Mouse (Mus musculus): ENCODE data around the gene Gnai2. TPM values are rescaled to one million over a fixed set of nuclear protein-coding genes. Genes with fewer than 3 reads are reported as not detected.

The Gnai2 gene
- polyA plus RNA-seq, 1 experiment from 2014 or later = 146 TPM

GRCm38 (mm10) chr9:107608741-107609432, 26.3 kb downstream of the Gnai2 start, which contains the start of gene Sema3b:
Gene Sema3b, minus strand, starts transcription at chr9:107609229.
- DNase-seq (peak; percentile 52), ATAC-seq (no peak)
- Histone ChIP-seq H3K9me3 (ENCODE audit: low read length) (no peaks in the 10 kb centered on the region), H3K27me3 (ENCODE audit: insufficient read depth, low read length) (no peaks in the 10 kb centered on the region), H3K4me3 (ENCODE audit: low read depth, low read length) (no peak within 1 kb of the TSS), H3K9ac (replicated peaks) (no peak within 1 kb of the TSS), H3K4me1 (ENCODE audit: insufficient read depth) (peaks cover 37% of the 10 kb centered on the region), H3K4me2 (ENCODE audit: low read depth, low read length) (no peak within 1 kb of the TSS; the same call in 1 of the 2 replicates), H3K27ac (ENCODE audit: low read depth) (peak within 1 kb of the TSS; percentile 6; the same call in 1 of the 2 replicates), H3K36me3 (replicated peaks; ENCODE audit: insufficient read depth, low read length) (peaks cover 2% of the 10 kb centered on the region; the same call in 1 of the 2 replicates)
- TF ChIP-seq EP300 (IDR thresholded peaks at IDR 0.05; ENCODE audit: low read depth) = no peak
- TF ChIP-seq CTCF (IDR thresholded peaks at IDR 0.05; ENCODE audit: low read depth) = no peak
- 56% methylated on average over 12 of the region's 12 CpGs for WGBS (ENCODE audit: insufficient replicate concordance)

GRCm38 (mm10) chr9:107607653-107608245, 27.4 kb downstream of the Gnai2 start:
- DNase-seq = no peak
- Histone ChIP-seq H3K9me3 (ENCODE audit: low read length) (no peaks in the 10 kb centered on the region), H3K27me3 (ENCODE audit: insufficient read depth, low read length) (no peaks in the 10 kb centered on the region), H3K9ac (replicated peaks) (no peak overlapping the region; the same call in 1 of the 2 replicates), H3K27ac (ENCODE audit: low read depth) (peak overlapping the region; percentile 6; the same call in 1 of the 2 replicates), H3K4me2 (ENCODE audit: low read depth, low read length) (peak overlapping the region; percentile 5), H3K36me3 (replicated peaks; ENCODE audit: insufficient read depth, low read length) (no peaks in the 10 kb centered on the region), H3K4me3 (ENCODE audit: low read depth, low read length) (no peak overlapping the region), H3K4me1 (ENCODE audit: insufficient read depth) (peaks cover 30% of the 10 kb centered on the region)
- WGBS (ENCODE audit: insufficient replicate concordance) = 45% methylated on average over 9 of the region's 9 CpGs
- ATAC-seq = no peak
- TF ChIP-seq EP300 (IDR thresholded peaks at IDR 0.05; ENCODE audit: low read depth) = no peak
- TF ChIP-seq CTCF (IDR thresholded peaks at IDR 0.05; ENCODE audit: low read depth) = no peak

GRCm38 (mm10) chr9:107607036-107607435, 28.1 kb downstream of the Gnai2 start:
- no peak overlapping the region for H3K27ac ChIP-seq (ENCODE audit: low read depth)
- no peak for TF ChIP-seq EP300 (IDR thresholded peaks at IDR 0.05; ENCODE audit: low read depth)
- TF ChIP-seq CTCF (IDR thresholded peaks at IDR 0.05; ENCODE audit: low read depth) = no peak
- no peak overlapping the region for H3K9ac ChIP-seq (replicated peaks)
- no peaks in the 10 kb centered on the region for H3K27me3 ChIP-seq (ENCODE audit: insufficient read depth, low read length)
- peak overlapping the region; percentile 10; the same call in 1 of the 2 replicates for H3K4me3 ChIP-seq (ENCODE audit: low read depth, low read length)
- H3K9me3 ChIP-seq (ENCODE audit: low read length) = no peaks in the 10 kb centered on the region
- no peak for DNase-seq
- peaks cover 31% of the 10 kb centered on the region for H3K4me1 ChIP-seq (ENCODE audit: insufficient read depth)
- no peak for ATAC-seq
- 80% methylated on average over 2 of the region's 2 CpGs for WGBS (ENCODE audit: insufficient replicate concordance)
- no peaks in the 10 kb centered on the region for H3K36me3 ChIP-seq (replicated peaks; ENCODE audit: insufficient read depth, low read length)
- H3K4me2 ChIP-seq (ENCODE audit: low read depth, low read length) = peak overlapping the region; percentile 51

- DNase-seq = no peak
- Histone ChIP-seq H3K27ac (ENCODE audit: low read depth) (no peak overlapping the region), H3K4me1 (ENCODE audit: insufficient read depth) (peaks cover 26% of the 10 kb centered on the region), H3K9me3 (ENCODE audit: low read length) (no peaks in the 10 kb centered on the region), H3K27me3 (ENCODE audit: insufficient read depth, low read length) (no peaks in the 10 kb centered on the region), H3K36me3 (replicated peaks; ENCODE audit: insufficient read depth, low read length) (no peaks in the 10 kb centered on the region), H3K4me2 (ENCODE audit: low read depth, low read length) (peak overlapping the region; percentile 51), H3K4me3 (ENCODE audit: low read depth, low read length) (peak overlapping the region; percentile 10; the same call in 1 of the 2 replicates), H3K9ac (replicated peaks) (no peak overlapping the region; the same call in 1 of the 2 replicates)
- no peak for ATAC-seq
- WGBS (ENCODE audit: insufficient replicate concordance) = 46% methylated on average over 9 of the region's 9 CpGs
- TF ChIP-seq EP300 (IDR thresholded peaks at IDR 0.05; ENCODE audit: low read depth) (no peak), CTCF (IDR thresholded peaks at IDR 0.05; ENCODE audit: low read depth) (no peak)
Observed at GRCm38 (mm10) chr9:107606591-107606990, 28.6 kb downstream of the Gnai2 start.

- Histone ChIP-seq H3K9ac (replicated peaks) (no peak overlapping the region), H3K27ac (ENCODE audit: low read depth) (no peak overlapping the region), H3K36me3 (replicated peaks; ENCODE audit: insufficient read depth, low read length) (no peaks in the 10 kb centered on the region), H3K27me3 (ENCODE audit: insufficient read depth, low read length) (no peaks in the 10 kb centered on the region), H3K4me2 (ENCODE audit: low read depth, low read length) (no peak overlapping the region), H3K4me1 (ENCODE audit: insufficient read depth) (peaks cover 20% of the 10 kb centered on the region), H3K4me3 (ENCODE audit: low read depth, low read length) (no peak overlapping the region), H3K9me3 (ENCODE audit: low read length) (no peaks in the 10 kb centered on the region)
- DNase-seq (no peak), ATAC-seq (no peak)
- 54% methylated on average over 23 of the region's 23 CpGs for WGBS (ENCODE audit: insufficient replicate concordance)
- no peak for TF ChIP-seq CTCF (IDR thresholded peaks at IDR 0.05; ENCODE audit: low read depth)
- TF ChIP-seq EP300 (IDR thresholded peaks at IDR 0.05; ENCODE audit: low read depth) = no peak
Observed at GRCm38 (mm10) chr9:107605041-107605661, 30.0 kb downstream of the Gnai2 start.

- DNase-seq = no peak
- no peak overlapping the region for H3K9ac ChIP-seq (replicated peaks)
- no peak overlapping the region for H3K4me2 ChIP-seq (ENCODE audit: low read depth, low read length)
- H3K27me3 ChIP-seq (ENCODE audit: insufficient read depth, low read length) = no peaks in the 10 kb centered on the region
- H3K36me3 ChIP-seq (replicated peaks; ENCODE audit: insufficient read depth, low read length) = no peaks in the 10 kb centered on the region
- no peaks in the 10 kb centered on the region for H3K9me3 ChIP-seq (ENCODE audit: low read length)
- WGBS (ENCODE audit: insufficient replicate concordance) = 69% methylated on average over 6 of the region's 6 CpGs
- H3K4me1 ChIP-seq (ENCODE audit: insufficient read depth) = peaks cover 20% of the 10 kb centered on the region
- no peak overlapping the region for H3K4me3 ChIP-seq (ENCODE audit: low read depth, low read length)
- no peak for TF ChIP-seq EP300 (IDR thresholded peaks at IDR 0.05; ENCODE audit: low read depth)
- TF ChIP-seq CTCF (IDR thresholded peaks at IDR 0.05; ENCODE audit: low read depth) = no peak
- no peak for ATAC-seq
- no peak overlapping the region for H3K27ac ChIP-seq (ENCODE audit: low read depth)
Observed at GRCm38 (mm10) chr9:107603251-107603650, 31.9 kb downstream of the Gnai2 start.
